Mouse (Mus musculus) brain, embryonic 14.5 days (tissue): Measurements from ENCODE around the gene 6430571L13Rik.

Source experiments
- CTCF ChIP-seq: fragments of 200-500 bp; IDR thresholded peaks from 2 replicates; pipeline ENCODE4 v1.5.1; 2012; ENCODE audit warnings: inconsistent platforms, mild to moderate bottlenecking, moderate library complexity, borderline replicate concordance; ENCODE audit not compliant: insufficient read depth, insufficient read length; ENCODE audit errors: extremely low read depth
- POLR2A ChIP-seq: fragments of 200-500 bp; IDR thresholded peaks from 2 replicates; pipeline ENCODE4 v1.6.1; 2012; ENCODE audit warnings: mild to moderate bottlenecking, inconsistent platforms, borderline replicate concordance; ENCODE audit not compliant: poor library complexity, insufficient read depth, insufficient read length, severe bottlenecking; ENCODE audit errors: extremely low read depth

DNA sequence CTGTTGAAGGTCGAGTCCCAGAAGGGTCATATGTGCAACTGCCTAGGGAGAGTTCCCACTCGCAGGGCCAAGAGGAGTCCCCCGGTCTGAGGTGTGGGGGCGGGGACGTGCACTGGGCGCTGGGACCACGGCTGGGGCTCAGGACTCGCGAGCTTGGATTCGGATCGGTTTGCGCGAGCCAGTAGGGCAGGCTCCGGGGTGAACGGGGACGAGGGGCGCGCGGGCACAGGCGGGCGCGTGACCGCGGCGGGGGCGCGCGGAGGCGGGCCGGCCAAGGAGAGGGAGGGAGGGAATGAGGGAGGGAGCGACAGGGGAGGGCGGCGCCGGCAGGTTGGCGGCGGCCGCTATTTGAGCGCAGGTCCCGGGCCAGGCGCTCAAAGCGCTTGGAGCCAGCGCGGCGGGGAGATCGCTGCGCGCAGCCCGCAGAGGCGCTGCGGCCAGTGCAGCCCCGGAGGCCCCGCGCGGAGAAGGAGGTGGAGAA, 59.1 kb downstream of the 6430571L13Rik start, which contains the start of gene Cacna2d2:
- TF ChIP-seq CTCF (no peak), POLR2A (peak; percentile 86)
